Mouse (Mus musculus) lung, adult 2 months (tissue): ENCODE results near the gene Mtpn.

Source experiments
- CTCF ChIP-seq: fragments of 200-500 bp; IDR thresholded peaks from 2 replicates; pipeline ENCODE4 v1.5.1; 2011; ENCODE audit warnings: mild to moderate bottlenecking, low read length, control low read depth; ENCODE audit not compliant: insufficient read depth
- POLR2A ChIP-seq: fragments of 200-500 bp; IDR thresholded peaks from 2 replicates; pipeline ENCODE4 v1.6.1; 2011; ENCODE audit warnings: low read depth, mild to moderate bottlenecking, control low read depth, low read length, borderline replicate concordance; ENCODE audit errors: extremely low read depth

- TF ChIP-seq POLR2A, result no peak
- TF ChIP-seq CTCF, result no peak
These were observed 20.3 kb upstream of the Mtpn start for GRCm38 (mm10) chr6:35559950-35560349.
